Mouse (Mus musculus): ENCODE data around the gene Gm47985. TPM values are rescaled to one million over a fixed set of nuclear protein-coding genes. Genes with fewer than 3 reads are reported as not detected.
"Not testable (repeated sequence)": the region's sequence is repeated elsewhere in the genome, so short reads cannot be mapped to it uniquely, and the experiment has no call there.

The Gm47985 gene
- 0.14 TPM in 1 of 2 replicates, not detected in the other for polyA plus RNA-seq (2015; fragmentation: Nextera tagmentation; extraction: Ambion mirVana)

- H3K9me3 ChIP-seq; H3K27me3 ChIP-seq; ATAC-seq (ENCODE audit: low read depth); H3K4me2 ChIP-seq; H3K4me3 ChIP-seq; H3K9ac ChIP-seq; H3K27ac ChIP-seq (replicated peaks); H3K4me1 ChIP-seq (replicated peaks); H3K36me3 ChIP-seq: not testable (repeated sequence)
- 60% methylated on average over 1 of the region's 7 CpGs for WGBS
Measured at GRCm38 (mm10) chr1:151182266-151182665, at the start of gene Gm47985. Gm47985 (plus strand) TSS chr1:151182537.

GRCm38 (mm10) chr1:151132686-151133085 lies 49.7 kb upstream of the Gm47985 start:
- Histone ChIP-seq H3K4me2 (no peak overlapping the region), H3K4me3 (no peak overlapping the region), H3K9ac (no peak overlapping the region), H3K27me3 (no peaks in the 10 kb centered on the region), H3K4me1 (replicated peaks) (no peaks in the 10 kb centered on the region), H3K9me3 (no peaks in the 10 kb centered on the region), H3K27ac (replicated peaks) (no peak overlapping the region), H3K36me3 (no peaks in the 10 kb centered on the region)
- no peak for ATAC-seq (ENCODE audit: low read depth)
- WGBS, result 95% methylated on average over 7 of the region's 7 CpGs

GRCm38 (mm10) chr1:151138388-151138787 lies 43.9 kb upstream of the Gm47985 start:
- Histone ChIP-seq H3K36me3 (no peaks in the 10 kb centered on the region), H3K9ac (no peak overlapping the region), H3K4me1 (replicated peaks) (no peaks in the 10 kb centered on the region), H3K4me2 (no peak overlapping the region), H3K4me3 (no peak overlapping the region), H3K27ac (replicated peaks) (no peak overlapping the region), H3K9me3 (no peaks in the 10 kb centered on the region), H3K27me3 (no peaks in the 10 kb centered on the region)
- ATAC-seq (ENCODE audit: low read depth), result no peak
- 86% methylated on average over 6 of the region's 6 CpGs for WGBS

- Histone ChIP-seq H3K4me1 (replicated peaks) (no peaks in the 10 kb centered on the region), H3K9ac (no peak overlapping the region), H3K36me3 (no peaks in the 10 kb centered on the region), H3K9me3 (no peaks in the 10 kb centered on the region), H3K27ac (replicated peaks) (no peak overlapping the region), H3K27me3 (no peaks in the 10 kb centered on the region), H3K4me3 (no peak overlapping the region), H3K4me2 (no peak overlapping the region)
- no peak for ATAC-seq (ENCODE audit: low read depth)
- WGBS, result 80% methylated on average over 3 of the region's 3 CpGs
Measured at GRCm38 (mm10) chr1:151140956-151141355, 41.4 kb upstream of the Gm47985 start.

GRCm38 (mm10) chr1:151144471-151145146 lies 37.7 kb upstream of the Gm47985 start:
- no peaks in the 10 kb centered on the region for H3K36me3 ChIP-seq
- no peak overlapping the region for H3K4me2 ChIP-seq
- no peak overlapping the region for H3K9ac ChIP-seq
- ATAC-seq (ENCODE audit: low read depth), result no peak
- no peak overlapping the region for H3K27ac ChIP-seq (replicated peaks)
- no peaks in the 10 kb centered on the region for H3K4me1 ChIP-seq (replicated peaks)
- H3K4me3 ChIP-seq, result no peak overlapping the region
- no peaks in the 10 kb centered on the region for H3K9me3 ChIP-seq
- 70% methylated on average over 6 of the region's 6 CpGs for WGBS
- H3K27me3 ChIP-seq, result no peaks in the 10 kb centered on the region

- no peaks in the 10 kb centered on the region for H3K36me3 ChIP-seq
- no peak overlapping the region for H3K4me3 ChIP-seq
- no peaks in the 10 kb centered on the region for H3K27me3 ChIP-seq
- no peaks in the 10 kb centered on the region for H3K4me1 ChIP-seq (replicated peaks)
- no peaks in the 10 kb centered on the region for H3K9me3 ChIP-seq
- no peak overlapping the region for H3K9ac ChIP-seq
- no peak overlapping the region for H3K4me2 ChIP-seq
- no peak overlapping the region for H3K27ac ChIP-seq (replicated peaks)
- ATAC-seq (ENCODE audit: low read depth), result no peak
Measured at GRCm38 (mm10) chr1:151147801-151148200, 34.5 kb upstream of the Gm47985 start.

- no peaks in the 10 kb centered on the region for H3K9me3 ChIP-seq
- H3K27me3 ChIP-seq, result no peaks in the 10 kb centered on the region
- no peak overlapping the region for H3K4me3 ChIP-seq
- no peak for ATAC-seq (ENCODE audit: low read depth)
- no peak overlapping the region for H3K4me2 ChIP-seq
- H3K4me1 ChIP-seq (replicated peaks), result no peaks in the 10 kb centered on the region
- H3K36me3 ChIP-seq, result no peaks in the 10 kb centered on the region
- WGBS, result 95% methylated on average over 7 of the region's 7 CpGs
- H3K9ac ChIP-seq, result no peak overlapping the region
- no peak overlapping the region for H3K27ac ChIP-seq (replicated peaks)
Measured at GRCm38 (mm10) chr1:151150211-151150610, 32.1 kb upstream of the Gm47985 start.

- ATAC-seq (ENCODE audit: low read depth), result no peak
- no peak overlapping the region for H3K27ac ChIP-seq (replicated peaks)
- no peaks in the 10 kb centered on the region for H3K4me1 ChIP-seq (replicated peaks)
- H3K4me2 ChIP-seq, result no peak overlapping the region
- WGBS, result 76% methylated on average over 2 of the region's 2 CpGs
- no peak overlapping the region for H3K4me3 ChIP-seq
- no peaks in the 10 kb centered on the region for H3K27me3 ChIP-seq
- H3K9ac ChIP-seq, result no peak overlapping the region
- H3K36me3 ChIP-seq, result no peaks in the 10 kb centered on the region
- H3K9me3 ChIP-seq, result no peaks in the 10 kb centered on the region
Measured at GRCm38 (mm10) chr1:151151089-151151488, 31.2 kb upstream of the Gm47985 start.

GRCm38 (mm10) chr1:151153056-151153652 lies 29.2 kb upstream of the Gm47985 start:
- Histone ChIP-seq H3K9me3 (no peaks in the 10 kb centered on the region), H3K4me3 (no peak overlapping the region), H3K27ac (replicated peaks) (no peak overlapping the region), H3K36me3 (no peaks in the 10 kb centered on the region), H3K4me1 (replicated peaks) (peaks cover 9% of the 10 kb centered on the region), H3K27me3 (no peaks in the 10 kb centered on the region), H3K4me2 (no peak overlapping the region), H3K9ac (no peak overlapping the region)
- 90% methylated on average over 6 of the region's 6 CpGs for WGBS
- no peak for ATAC-seq (ENCODE audit: low read depth)

- not testable (repeated sequence) for H3K27me3 ChIP-seq; H3K9ac ChIP-seq; H3K27ac ChIP-seq (replicated peaks); H3K9me3 ChIP-seq; ATAC-seq (ENCODE audit: low read depth); H3K36me3 ChIP-seq; H3K4me3 ChIP-seq; H3K4me2 ChIP-seq
- H3K4me1 ChIP-seq (replicated peaks), result peaks cover 11% of the 10 kb centered on the region
- 92% methylated on average over 9 of the region's 9 CpGs for WGBS
Measured at GRCm38 (mm10) chr1:151154131-151154530, 28.2 kb upstream of the Gm47985 start.

GRCm38 (mm10) chr1:151156129-151156528 lies 26.2 kb upstream of the Gm47985 start:
- Histone ChIP-seq H3K9ac (no peak overlapping the region), H3K27ac (replicated peaks) (no peak overlapping the region), H3K9me3 (no peaks in the 10 kb centered on the region), H3K27me3 (no peaks in the 10 kb centered on the region), H3K36me3 (no peaks in the 10 kb centered on the region), H3K4me1 (replicated peaks) (peaks cover 16% of the 10 kb centered on the region), H3K4me2 (no peak overlapping the region), H3K4me3 (no peak overlapping the region)
- WGBS, result 88% methylated on average over 3 of the region's 3 CpGs
- ATAC-seq (ENCODE audit: low read depth), result no peak

- no peaks in the 10 kb centered on the region for H3K27me3 ChIP-seq
- no peaks in the 10 kb centered on the region for H3K9me3 ChIP-seq
- H3K4me2 ChIP-seq, result no peak overlapping the region
- no peak overlapping the region for H3K27ac ChIP-seq (replicated peaks)
- no peak overlapping the region for H3K9ac ChIP-seq
- ATAC-seq (ENCODE audit: low read depth), result no peak
- H3K4me3 ChIP-seq, result no peak overlapping the region
- peaks cover 16% of the 10 kb centered on the region for H3K4me1 ChIP-seq (replicated peaks)
- 81% methylated on average over 7 of the region's 7 CpGs for WGBS
- no peaks in the 10 kb centered on the region for H3K36me3 ChIP-seq
Measured at GRCm38 (mm10) chr1:151156777-151157632, 25.3 kb upstream of the Gm47985 start.
